Comparison of ENCODE assay signal across 25 mouse cellular contexts in the genomic region with DNA sequence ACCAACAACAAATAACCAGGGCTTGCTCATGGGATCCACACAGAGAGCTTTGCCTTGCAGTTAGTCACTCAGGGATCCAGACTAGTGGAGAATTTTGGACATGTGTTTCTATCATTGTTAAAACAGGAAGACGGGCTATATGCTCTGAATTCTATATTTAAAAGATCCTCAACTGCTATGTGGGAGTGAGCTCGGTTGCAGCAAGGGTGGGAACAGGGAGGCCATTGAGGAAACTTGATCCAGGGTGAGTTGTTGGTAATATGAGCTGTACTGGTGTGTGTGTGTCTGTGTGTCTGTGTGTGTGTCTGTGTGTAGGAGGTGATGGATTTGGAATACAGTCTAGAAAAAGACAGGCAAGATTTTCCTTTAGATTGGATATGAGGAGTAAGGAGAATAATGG. TPM values are rescaled to one million over a fixed set of nuclear protein-coding genes. Genes with fewer than 3 reads are reported as not detected.
DNase-seq lines count a peak whose midpoint lies in the region; ATAC-seq and TF ChIP-seq lines count a peak whose summit lies in the region.
"Had no signal": no experiment of that assay in that cellular context is flagged by ENCODE, and none has a peak within 500 bp of the region (broad histone marks: within the 10 kb centered on the region; RNA-seq: fewer than 3 reads in every experiment).

No protein-coding gene starts in this region.

- 37% methylated on average over 2 of the region's 2 CpGs for WGBS in heart, embryonic 16.5 days
- 36% methylated on average over 2 of the region's 2 CpGs for WGBS in heart, adult 2 months
- 24% methylated on average over 2 of the region's 2 CpGs for WGBS in lung, embryonic 14.5 days

- peak overlapping the region; percentile 48 for H3K27ac ChIP-seq in heart, embryonic 16.5 days (ENCODE audit: low read length)
- no peak overlapping the region for H3K27ac ChIP-seq in heart, adult 2 months
- H3K27ac ChIP-seq in lung, embryonic 14.5 days (ENCODE audit: low read depth): peak overlapping the region; percentile 30; the same call in 1 of the 2 replicates
- H3K27ac ChIP-seq: embryonic facial prominence, embryonic 12.5 days; forebrain, embryonic 12.5 days; heart, embryonic 10.5 days; hindbrain, embryonic 13.5 days; limb, embryonic 13.5 days; liver, embryonic 12.5 days; neural tube, embryonic 12.5 days had no signal

- TF ChIP-seq POLR2A in heart, adult 2 months (IDR thresholded peaks at IDR 0.05; ENCODE audit: insufficient read depth, low read depth, low read length): no peak

- H3K9me3 ChIP-seq in heart, embryonic 16.5 days (replicated peaks; ENCODE audit: control insufficient read depth, low read length): no peaks in the 10 kb centered on the region
- H3K9me3 ChIP-seq in lung, embryonic 14.5 days (ENCODE audit: low read depth, low read length): no peaks in the 10 kb centered on the region
- H3K9me3 ChIP-seq: embryonic facial prominence, embryonic 12.5 days; forebrain, embryonic 12.5 days; heart, embryonic 10.5 days; hindbrain, embryonic 13.5 days; limb, embryonic 13.5 days; liver, embryonic 12.5 days; neural tube, embryonic 12.5 days had no signal

- H3K4me3 ChIP-seq in heart, embryonic 16.5 days (ENCODE audit: low read length): no peak overlapping the region
- no peak overlapping the region for H3K4me3 ChIP-seq in heart, adult 2 months
- H3K4me3 ChIP-seq in lung, embryonic 14.5 days (ENCODE audit: low read depth, low read length): no peak overlapping the region
- H3K4me3 ChIP-seq: embryonic facial prominence, embryonic 12.5 days; erythroblast, embryonic 14.5 days; forebrain, embryonic 12.5 days; heart, embryonic 10.5 days; hindbrain, embryonic 13.5 days; limb, embryonic 13.5 days; liver, embryonic 12.5 days; neural tube, embryonic 12.5 days had no signal

- H3K4me1 ChIP-seq in heart, embryonic 16.5 days (ENCODE audit: control insufficient read depth, insufficient read depth, low read length): no peaks in the 10 kb centered on the region
- peaks cover 4% of the 10 kb centered on the region for H3K4me1 ChIP-seq in heart, adult 2 months (ENCODE audit: control insufficient read depth, insufficient read depth, low read length)
- H3K4me1 ChIP-seq in lung, embryonic 14.5 days (ENCODE audit: insufficient read depth): no peaks in the 10 kb centered on the region
- H3K4me1 ChIP-seq: embryonic facial prominence, embryonic 12.5 days; forebrain, embryonic 12.5 days; hindbrain, embryonic 13.5 days; neural tube, embryonic 12.5 days had no signal

- no peaks in the 10 kb centered on the region; the same call in 1 of the 2 replicates for H3K27me3 ChIP-seq in heart, embryonic 16.5 days (ENCODE audit: control insufficient read depth, insufficient read depth, low read length)
- H3K27me3 ChIP-seq in heart, adult 2 months (ENCODE audit: control insufficient read depth, insufficient read depth, low read length): no peaks in the 10 kb centered on the region
- H3K27me3 ChIP-seq in lung, embryonic 14.5 days (ENCODE audit: insufficient read depth, low read length): no peaks in the 10 kb centered on the region

- H3K9ac ChIP-seq in heart, embryonic 16.5 days (ENCODE audit: low read length): no peak overlapping the region
- no peak overlapping the region for H3K9ac ChIP-seq in heart, adult 2 months (ENCODE audit: low read depth, low read length)
- no peak overlapping the region for H3K9ac ChIP-seq in lung, embryonic 14.5 days
- H3K9ac ChIP-seq: embryonic facial prominence, embryonic 12.5 days; forebrain, embryonic 12.5 days; hindbrain, embryonic 13.5 days; limb, embryonic 13.5 days; liver, embryonic 12.5 days; neural tube, embryonic 12.5 days had no signal

- intact Hi-C loops in heart, adult 2 months (cut with DNase I): no loop called here

- peak; percentile 19 to 47 for DNase-seq in frontal cortex, postnatal 36 days (ENCODE audit: low spot score in 2 of 2)
- DNase-seq in frontal cortex, postnatal 14 days (ENCODE audit: low spot score in 2 of 2): no peak
- no peak for DNase-seq in heart, adult 2 months
- peak; percentile 10 for DNase-seq in lung, embryonic 14.5 days
- DNase-seq in lung, postnatal 36 days: no peak
- DNase-seq in telencephalon, adult 2 months (ENCODE audit: low read depth, low spot score): peak; percentile 57
- DNase-seq: adrenal gland, postnatal 10 days; cerebellum, adult 2 months; cerebellum, postnatal 25 days; gastrocnemius, postnatal 25 days; kidney, adult 11 months; layer of hippocampus, adult 9-11 months; lung, adult 18-20 months; midbrain, embryonic 14.5 days; thymus, adult 2 months; thymus, postnatal 4 days had no signal

- TF ChIP-seq CTCF in heart, adult 2 months (IDR thresholded peaks at IDR 0.05): no peak
- TF ChIP-seq CTCF in lung, embryonic 14.5 days (IDR thresholded peaks at IDR 0.05; ENCODE audit: low read depth): no peak

- no peaks in the 10 kb centered on the region for H3K79me2 ChIP-seq in heart, adult 2 months (replicated peaks; ENCODE audit: control insufficient read depth, insufficient read depth, low read length)

- no peak for ATAC-seq in heart, embryonic 16.5 days (replicated peaks; ENCODE audit: extremely low read depth, insufficient read depth, low FRiP score)
- peak; percentile 14; the same call in 1 of the 2 replicates for ATAC-seq in lung, embryonic 14.5 days (ENCODE audit: insufficient read depth)

- TF ChIP-seq EP300 in heart, adult 2 months (IDR thresholded peaks at IDR 0.05; ENCODE audit: insufficient read depth, low read depth, low read length): no peak

- no peaks in the 10 kb centered on the region for H3K36me3 ChIP-seq in heart, embryonic 16.5 days (ENCODE audit: control insufficient read depth, insufficient read depth)
- no peaks in the 10 kb centered on the region for H3K36me3 ChIP-seq in heart, adult 2 months (ENCODE audit: control insufficient read depth, insufficient read depth, low read length)
- no peaks in the 10 kb centered on the region for H3K36me3 ChIP-seq in lung, embryonic 14.5 days (ENCODE audit: insufficient read depth)
- H3K36me3 ChIP-seq: embryonic facial prominence, embryonic 12.5 days; forebrain, embryonic 12.5 days; heart, embryonic 10.5 days; hindbrain, embryonic 13.5 days; limb, embryonic 13.5 days; liver, embryonic 12.5 days; neural tube, embryonic 12.5 days had no signal

- no peak overlapping the region for H3K4me2 ChIP-seq in heart, embryonic 16.5 days (ENCODE audit: low read depth, low read length)
- H3K4me2 ChIP-seq in lung, embryonic 14.5 days: no peak overlapping the region
- H3K4me2 ChIP-seq: embryonic facial prominence, embryonic 12.5 days; forebrain, embryonic 12.5 days; hindbrain, embryonic 13.5 days; limb, embryonic 13.5 days; liver, embryonic 12.5 days; neural tube, embryonic 12.5 days had no signal

RNA-seq across cellular contexts. Expression of a gene that starts 25.7 kb away (rescaled TPM):
- polyA plus RNA-seq in heart, embryonic 16.5 days (2015; fragmentation: Nextera tagmentation; extraction: Ambion mirVana): 6.9 and 7.0 TPM in 2 replicates
- 1 to 10 TPM; 3.6 to 4.2 TPM for total RNA-seq in heart, adult 2 months (2021)
- 1.4 and 2.7 TPM in 2 replicates for polyA plus RNA-seq in heart, adult 2 months (2012; rRNA removed)
- 7.3 and 8.4 TPM in 2 replicates for polyA plus RNA-seq in lung, embryonic 14.5 days (2014; fragmentation: Nextera tagmentation; extraction: Ambion mirVana)
- polyA plus RNA-seq: erythroblast, embryonic 14.5 days had no signal

Comparison
In these comparisons a context has a peak if more than half of its experiments do, and no peak if none do; other contexts are left out.
1. DNase-seq: peak in frontal cortex, postnatal 36 days (2 of 2), lung, embryonic 14.5 days (single experiment) and telencephalon, adult 2 months (single experiment); none in frontal cortex, postnatal 14 days (0 of 2), heart, adult 2 months (0 of 2) and lung, postnatal 36 days (single experiment).